ENCODE assay signal across 8 mouse cellular contexts in the genomic region with DNA sequence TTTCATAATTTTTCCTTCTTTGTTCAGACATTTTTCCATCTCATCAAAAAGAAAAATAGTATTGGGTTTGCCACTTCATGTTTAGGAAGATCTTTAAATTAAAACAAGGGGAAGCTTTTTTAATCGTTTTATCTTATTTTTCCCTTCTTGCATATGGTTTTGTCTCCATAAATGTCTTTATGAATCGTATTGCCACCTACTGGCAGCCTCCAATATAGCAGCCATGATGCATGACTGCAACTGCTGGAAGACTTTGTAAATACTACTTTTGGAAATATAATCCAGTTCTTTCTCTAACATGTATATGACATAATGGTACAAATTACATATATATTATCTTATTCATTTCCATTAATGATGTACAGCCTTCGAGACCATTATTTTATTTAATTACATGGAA.
DNase-seq lines count a peak whose midpoint lies in the region; ATAC-seq lines count a peak whose summit lies in the region.

No protein-coding gene starts in this region.

- 22% methylated on average over 3 of the region's 3 CpGs for WGBS in midbrain, embryonic 14.5 days
- 15% methylated on average over 3 of the region's 3 CpGs for WGBS in midbrain, embryonic 16.5 days

- intact Hi-C loops in left cerebral cortex, postnatal 4 days (cut with DNase I), result loop anchor here (5.0 kb wide), 1 partner anchor 814 kb away; the partner anchor contains the start of gene Alcam

- DNase-seq in midbrain, embryonic 14.5 days, result peak; percentile 93
- DNase-seq in adipocyte (ENCODE audit: low spot score), result peak; percentile 81
- DNase-seq in embryo, embryonic 10 days (ENCODE audit: low spot score), result peak; percentile 85
- peak; percentile 3 to 68 for DNase-seq in kidney, adult 8-10 months
- DNase-seq in left cerebral cortex, postnatal 4 days, result peak; percentile 74
- peak; percentile 25 for DNase-seq in retina, adult 2 months (ENCODE audit: low read depth, low spot score)

- H3K27ac ChIP-seq in midbrain, embryonic 14.5 days (replicated peaks; ENCODE audit: low read depth, low read length), result no peak overlapping the region
- no peak overlapping the region for H3K27ac ChIP-seq in midbrain, embryonic 16.5 days (ENCODE audit: low read length)

- no peaks in the 10 kb centered on the region for H3K36me3 ChIP-seq in midbrain, embryonic 14.5 days (ENCODE audit: control insufficient read depth, insufficient read depth, low read length)
- no peaks in the 10 kb centered on the region for H3K36me3 ChIP-seq in midbrain, embryonic 16.5 days (ENCODE audit: control insufficient read depth, insufficient read depth, low read length)

- ATAC-seq in midbrain, embryonic 14.5 days (ENCODE audit: low FRiP score, low TSS enrichment), result no peak
- ATAC-seq in midbrain, embryonic 16.5 days, result no peak
- no peak for ATAC-seq in megakaryocyte-erythroid progenitor cell, adult 5-6 weeks (replicated peaks; ENCODE audit: low FRiP score, low TSS enrichment, poor library complexity, severe bottlenecking)

- no peak overlapping the region for H3K4me2 ChIP-seq in midbrain, embryonic 14.5 days (ENCODE audit: low read length)
- H3K4me2 ChIP-seq in midbrain, embryonic 16.5 days (ENCODE audit: low read length), result no peak overlapping the region

- no peaks in the 10 kb centered on the region for H3K9me3 ChIP-seq in midbrain, embryonic 14.5 days (ENCODE audit: control insufficient read depth, low read length)
- H3K9me3 ChIP-seq in midbrain, embryonic 16.5 days (replicated peaks; ENCODE audit: control insufficient read depth, low read length, poor library complexity, severe bottlenecking), result no peaks in the 10 kb centered on the region

- no peaks in the 10 kb centered on the region for H3K27me3 ChIP-seq in midbrain, embryonic 14.5 days (ENCODE audit: control insufficient read depth, insufficient read depth, low read length)
- no peaks in the 10 kb centered on the region for H3K27me3 ChIP-seq in midbrain, embryonic 16.5 days (ENCODE audit: control insufficient read depth, insufficient read depth, low read depth, low read length)

- H3K9ac ChIP-seq in midbrain, embryonic 14.5 days (replicated peaks; ENCODE audit: low read length), result no peak overlapping the region
- H3K9ac ChIP-seq in midbrain, embryonic 16.5 days (ENCODE audit: low read depth, low read length), result no peak overlapping the region

- no peaks in the 10 kb centered on the region for H3K4me1 ChIP-seq in midbrain, embryonic 14.5 days (ENCODE audit: control insufficient read depth, insufficient read depth, low read length)
- no peaks in the 10 kb centered on the region for H3K4me1 ChIP-seq in midbrain, embryonic 16.5 days (ENCODE audit: control insufficient read depth, insufficient read depth, low read length)

- H3K4me3 ChIP-seq in midbrain, embryonic 14.5 days (replicated peaks; ENCODE audit: low read depth, low read length), result no peak overlapping the region
- H3K4me3 ChIP-seq in midbrain, embryonic 16.5 days (ENCODE audit: low read depth, low read length), result no peak overlapping the region

Comparison
In these comparisons a context has a peak if more than half of its experiments do, and no peak if none do; other contexts are left out.
1. DNase-seq: peak in every context shown above with its lines; median percentile 93 in midbrain, embryonic 14.5 days; 85 in embryo, embryonic 10 days; 81 in adipocyte; 74 in left cerebral cortex, postnatal 4 days; 36 in kidney, adult 8-10 months; 25 in retina, adult 2 months.